Mouse (Mus musculus): ENCODE measurements around the gene Dgkg.

Dgkg gene

GRCm38 (mm10) chr16:22656533-22657444, at the start of gene Dgkg:
TSS of gene Dgkg (minus strand) at chr16:22657221.
- peak; percentile 49 for DNase-seq

- no peak for DNase-seq
Observed at GRCm38 (mm10) chr16:22704946-22705345, 47.9 kb upstream of the Dgkg start.

- no peak for DNase-seq
Observed at GRCm38 (mm10) chr16:22704136-22704535, 47.1 kb upstream of the Dgkg start.

GRCm38 (mm10) chr16:22698846-22699760, 42.1 kb upstream of the Dgkg start:
- no peak for DNase-seq

- DNase-seq, result no peak
Observed at GRCm38 (mm10) chr16:22698101-22698500, 41.1 kb upstream of the Dgkg start.

- no peak for DNase-seq
Observed at GRCm38 (mm10) chr16:22689622-22690021, 32.6 kb upstream of the Dgkg start.

- no peak for DNase-seq
Observed at GRCm38 (mm10) chr16:22687711-22688230, 30.8 kb upstream of the Dgkg start.

GRCm38 (mm10) chr16:22683605-22684004, 26.6 kb upstream of the Dgkg start:
- DNase-seq, result no peak

GRCm38 (mm10) chr16:22682727-22683126, 25.7 kb upstream of the Dgkg start:
- DNase-seq, result no peak

- no peak for DNase-seq
Observed at GRCm38 (mm10) chr16:22679641-22680040, 22.6 kb upstream of the Dgkg start.

GRCm38 (mm10) chr16:22674636-22675035, 17.6 kb upstream of the Dgkg start:
- DNase-seq, result no peak

GRCm38 (mm10) chr16:22674164-22674563, 17.1 kb upstream of the Dgkg start:
- no peak for DNase-seq

GRCm38 (mm10) chr16:22664033-22664432, 7.0 kb upstream of the Dgkg start:
- DNase-seq, result no peak

- no peak for DNase-seq
Observed at GRCm38 (mm10) chr16:22663136-22663535, 6.1 kb upstream of the Dgkg start.

GRCm38 (mm10) chr16:22661076-22661475, 4.1 kb upstream of the Dgkg start:
- peak; percentile 22 for DNase-seq

GRCm38 (mm10) chr16:22657874-22658789, 1.1 kb upstream of the Dgkg start:
- DNase-seq, result no peak

- DNase-seq, result no peak
Observed at GRCm38 (mm10) chr16:22655812-22656211, 1.2 kb downstream of the Dgkg start.

GRCm38 (mm10) chr16:22655223-22655622, 1.8 kb downstream of the Dgkg start:
- no peak for DNase-seq

- no peak for DNase-seq
Observed at GRCm38 (mm10) chr16:22654477-22654835, 2.6 kb downstream of the Dgkg start.

- DNase-seq, result no peak
Observed at GRCm38 (mm10) chr16:22653817-22654476, 3.1 kb downstream of the Dgkg start.

- DNase-seq, result no peak
Observed at GRCm38 (mm10) chr16:22651244-22651643, 5.8 kb downstream of the Dgkg start.

- no peak for DNase-seq
Observed at GRCm38 (mm10) chr16:22645256-22645655, 11.8 kb downstream of the Dgkg start.
